Mouse (Mus musculus) T-cell, adult 66 days (primary cell): ENCODE measurements around the gene Ppid. TPM values are rescaled to one million over a fixed set of nuclear protein-coding genes. Genes with fewer than 3 reads are reported as not detected.

ENCODE experiments used
- total RNA-seq, 2 experiments: library from RNA; stranded (reverse); gene quantifications; 3 replicates in 1 of 2; 4 replicates in 1 of 2; pipeline ENCODE4 v1.2.4; 2023

The Ppid gene
- 10 to 100 TPM; 49.9 to 71.0 TPM for total RNA-seq

GRCm38 (mm10) chr3:79590863-79591792 lies at the start of gene Ppid:
Gene Ppid (plus strand): TSS chr3:79591342.

GRCm38 (mm10) chr3:79567703-79568362 lies 23.3 kb upstream of the Ppid start, which contains the start of gene Fnip2:
Gene Fnip2 (minus strand): TSS chr3:79567796.

DNA sequence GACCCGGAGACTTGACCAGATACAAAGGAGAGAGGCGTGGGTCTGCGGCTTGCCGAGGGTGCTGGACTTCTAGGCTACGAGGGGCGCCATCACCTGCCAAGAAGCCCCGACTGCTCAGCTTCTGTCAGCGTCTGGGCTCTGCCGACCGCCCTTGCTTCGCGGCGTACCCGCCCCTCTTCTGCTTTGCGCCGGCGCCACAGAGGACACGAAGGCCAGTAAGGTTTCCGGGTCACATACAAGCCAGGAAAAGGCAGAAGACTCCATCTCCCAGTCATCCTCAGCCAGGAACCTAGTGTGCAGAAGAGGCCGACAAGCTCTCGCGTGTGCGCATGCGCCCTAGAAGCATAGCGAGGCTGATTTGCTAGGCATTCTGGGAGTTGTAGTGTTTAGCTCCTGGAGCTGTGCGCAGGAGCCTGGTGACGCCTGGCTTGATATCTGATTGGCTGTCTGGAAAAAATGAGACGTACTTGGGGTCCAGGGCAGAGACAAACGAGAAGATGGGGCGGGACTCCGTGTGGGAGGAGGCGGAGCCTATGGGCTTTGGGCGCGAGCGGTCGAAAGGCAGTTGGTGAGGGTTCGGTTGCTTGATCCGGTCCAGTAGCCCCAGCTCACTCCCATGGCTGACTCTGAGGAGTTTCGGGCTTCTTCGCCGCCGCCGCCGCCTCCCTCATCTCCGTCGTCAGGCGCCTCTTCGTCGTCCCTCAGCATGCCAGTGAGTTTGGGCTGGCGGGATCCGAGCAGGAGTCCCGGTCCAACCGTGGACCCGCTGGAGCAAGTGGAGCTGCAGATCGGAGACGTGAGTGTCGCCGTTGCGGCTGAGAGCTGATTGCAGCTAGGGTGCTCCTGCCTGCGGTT lies 37.6 kb downstream of the Ppid start, which contains the start of gene 4930579G24Rik:
TSS of gene 4930579G24Rik (plus strand) at position 519 of the 855 bp plus-strand sequence.

DNA sequence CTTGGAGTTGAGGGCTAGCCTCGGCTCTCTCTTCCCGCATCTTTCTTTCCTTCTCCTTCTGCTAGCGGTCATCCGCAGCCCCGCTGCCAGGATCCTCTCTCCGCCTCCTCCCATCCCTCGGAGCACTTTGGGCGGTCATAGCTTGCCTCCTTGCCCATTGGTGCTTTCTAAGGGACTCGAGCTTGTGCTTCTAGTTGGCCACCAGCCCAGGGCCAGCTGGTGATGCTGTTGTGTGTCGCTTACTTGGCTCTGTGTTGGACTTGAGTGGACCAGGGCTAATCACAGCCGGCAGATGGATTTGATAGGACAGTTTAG lies 38.2 kb downstream of the Ppid start, which contains the start of gene Etfdh:
TSS of gene Etfdh (minus strand) at position 85 of the 315 bp plus-strand sequence.

Other genes starting within 250 kb of the Ppid start
- gene Fnip2, start 23.5 kb upstream of the Ppid start, total RNA-seq, result 1 to 10 TPM; 2.8 to 4.7 TPM
- 1 to 10 TPM; 6.1 to 6.5 TPM for gene 4930579G24Rik, start 37.7 kb downstream of the Ppid start, total RNA-seq
- gene Etfdh, start 38.2 kb downstream of the Ppid start, total RNA-seq, result 10 to 100 TPM; 30.1 to 30.8 TPM
- not detected for gene Rxfp1, start 146.5 kb downstream of the Ppid start, total RNA-seq